Mouse (Mus musculus): ENCODE measurements around the gene Abcb4. TPM values are rescaled to one million over a fixed set of nuclear protein-coding genes. Genes with fewer than 3 reads are reported as not detected.

The Abcb4 gene
- total and polyA plus RNA-seq, 3 experiments, result 86.0 to 107 TPM; not detected in 1

DNA sequence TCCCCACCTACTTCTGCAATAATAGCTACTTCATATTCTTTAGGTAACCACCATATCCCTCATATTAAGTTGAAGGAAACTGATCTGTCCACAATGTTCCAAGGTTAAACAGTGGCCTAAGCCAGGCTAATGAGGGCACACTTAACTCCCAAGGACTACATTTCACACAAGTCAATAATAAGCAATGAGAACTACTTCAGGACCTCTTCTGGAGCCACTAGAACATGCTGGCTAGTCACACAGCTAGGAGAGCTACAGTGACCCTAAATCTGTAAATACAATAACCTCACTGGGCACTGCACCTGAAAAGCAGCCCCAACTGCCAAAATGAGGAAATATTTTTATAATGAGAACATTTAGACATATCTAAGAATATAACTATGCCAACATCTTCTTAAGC lies 81.2 kb downstream of the Abcb4 start:
- Histone ChIP-seq H3K9me3 (replicated peaks; ENCODE audit: insufficient read depth, low read length) (no peaks in the 10 kb centered on the region), H3K4me3 (ENCODE audit: control insufficient read depth in 1 of 2, insufficient read depth in 1 of 2, low read depth in 2 of 2, low read length in 2 of 2) (no peak overlapping the region), H3K9ac (ENCODE audit: control insufficient read depth, low read depth, low read length, poor library complexity, severe bottlenecking) (no peak overlapping the region), H3K27me3 (ENCODE audit: control insufficient read depth in 1 of 2, insufficient read depth in 2 of 2, low read length in 2 of 2) (no peaks in the 10 kb centered on the region), H3K27ac (ENCODE audit: control insufficient read depth, low read depth, low read length) (no peak overlapping the region), H3K79me2 (ENCODE audit: control insufficient read depth, insufficient read depth, low read length, poor library complexity) (no peaks in the 10 kb centered on the region), H3K36me3 (ENCODE audit: control insufficient read depth in 1 of 2, insufficient read depth in 2 of 2, low read length in 2 of 2) (peaks cover 0 to 11% of the 10 kb centered on the region in 2 experiments; a peak in 2 of 4 replicates), H3K4me1 (ENCODE audit: control insufficient read depth in 1 of 2, insufficient read depth in 2 of 2, low read length in 2 of 2) (no peaks in the 10 kb centered on the region)
- TF ChIP-seq KAT2A (conservative IDR thresholded peaks at IDR 0.05; ENCODE audit: low read depth, low read length) (no peak), JUND (IDR thresholded peaks at IDR 0.05; ENCODE audit: low read depth, low read length) (no peak), E2F4 (IDR thresholded peaks at IDR 0.05; ENCODE audit: borderline replicate concordance, low read depth, low read length) (no peak), NELFE (IDR thresholded peaks at IDR 0.05; ENCODE audit: low read depth, low read length) (no peak), ELF1 (IDR thresholded peaks at IDR 0.05; ENCODE audit: low read depth, low read length) (no peak), HCFC1 (IDR thresholded peaks at IDR 0.05; ENCODE audit: low read depth, low read length) (no peak), MEF2A (IDR thresholded peaks at IDR 0.05; ENCODE audit: extremely low read depth, insufficient replicate concordance, low read depth, low read length, poor library complexity, severe bottlenecking) (no peak), RCOR1 (IDR thresholded peaks at IDR 0.05; ENCODE audit: low read depth, low read length) (no peak), CHD2 (IDR thresholded peaks at IDR 0.05; ENCODE audit: low read length) (no peak), SMC3 (IDR thresholded peaks at IDR 0.05; ENCODE audit: low read depth, low read length) (no peak), ZC3H11A (IDR thresholded peaks at IDR 0.05; ENCODE audit: low read depth, low read length) (no peak), USF2 (IDR thresholded peaks at IDR 0.05; ENCODE audit: borderline replicate concordance in 1 of 2, insufficient read depth in 1 of 2, low read depth in 1 of 2, low read length in 2 of 2) (no peak), POLR2A (IDR thresholded peaks at IDR 0.05; ENCODE audit: control insufficient read depth in 1 of 2, insufficient read depth in 1 of 2, low read depth in 1 of 2, low read length in 2 of 2, poor library complexity in 1 of 2) (no peak), CHD1 (IDR thresholded peaks at IDR 0.05; ENCODE audit: low read depth, low read length) (no peak), ZNF384 (IDR thresholded peaks at IDR 0.05; ENCODE audit: low read depth, low read length) (no peak), TCF12 (IDR thresholded peaks at IDR 0.05; ENCODE audit: low read depth, low read length) (no peak), SIN3A (IDR thresholded peaks at IDR 0.05; ENCODE audit: low read length) (no peak)
- no peak for DNase-seq (ENCODE audit: low read depth, low spot score)

DNA sequence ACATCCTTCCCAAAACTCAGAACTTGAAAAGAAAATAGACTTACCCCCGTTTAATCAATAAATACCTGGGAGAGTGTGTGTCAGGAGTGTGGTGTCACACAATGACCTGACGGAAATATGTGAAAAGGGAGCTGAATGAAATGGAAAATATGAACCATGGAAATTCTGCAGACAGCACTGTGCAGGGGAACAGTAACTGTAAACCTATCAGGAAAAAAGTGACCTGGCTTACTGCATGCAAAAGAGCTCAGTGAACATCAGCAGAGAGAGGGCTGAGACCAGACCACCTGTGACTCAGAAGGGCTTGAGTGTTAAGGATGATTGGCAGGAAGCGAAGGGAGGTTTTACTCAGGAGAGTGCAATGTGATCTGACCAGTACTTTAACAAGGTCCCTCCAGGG lies 92.0 kb downstream of the Abcb4 start:
- Histone ChIP-seq H3K36me3 (ENCODE audit: control insufficient read depth in 1 of 2, insufficient read depth in 2 of 2, low read length in 2 of 2) (peaks cover 0 to 7% of the 10 kb centered on the region in 2 experiments; a peak in 2 of 4 replicates), H3K27ac (ENCODE audit: control insufficient read depth, low read depth, low read length) (no peak overlapping the region), H3K9ac (ENCODE audit: control insufficient read depth, low read depth, low read length, poor library complexity, severe bottlenecking) (no peak overlapping the region), H3K9me3 (replicated peaks; ENCODE audit: insufficient read depth, low read length) (no peaks in the 10 kb centered on the region), H3K4me1 (ENCODE audit: control insufficient read depth in 1 of 2, insufficient read depth in 2 of 2, low read length in 2 of 2) (no peaks in the 10 kb centered on the region), H3K27me3 (ENCODE audit: control insufficient read depth in 1 of 2, insufficient read depth in 2 of 2, low read length in 2 of 2) (no peaks in the 10 kb centered on the region), H3K79me2 (ENCODE audit: control insufficient read depth, insufficient read depth, low read length, poor library complexity) (no peaks in the 10 kb centered on the region), H3K4me3 (ENCODE audit: control insufficient read depth in 1 of 2, insufficient read depth in 1 of 2, low read depth in 2 of 2, low read length in 2 of 2) (no peak overlapping the region)
- TF ChIP-seq UBTF (IDR thresholded peaks at IDR 0.05; ENCODE audit: borderline replicate concordance, insufficient read depth, low read depth, low read length) (no peak), ZMIZ1 (IDR thresholded peaks at IDR 0.05; ENCODE audit: low read depth, low read length) (no peak), MAZ (IDR thresholded peaks at IDR 0.05; ENCODE audit: low read depth, low read length) (no peak), SIN3A (IDR thresholded peaks at IDR 0.05; ENCODE audit: low read length) (no peak), CHD2 (IDR thresholded peaks at IDR 0.05; ENCODE audit: low read length) (no peak), HCFC1 (IDR thresholded peaks at IDR 0.05; ENCODE audit: low read depth, low read length) (no peak), USF1 (IDR thresholded peaks at IDR 0.05; ENCODE audit: low read depth, low read length) (no peak), USF2 (IDR thresholded peaks at IDR 0.05; ENCODE audit: borderline replicate concordance in 1 of 2, insufficient read depth in 1 of 2, low read depth in 1 of 2, low read length in 2 of 2) (no peak), E2F4 (IDR thresholded peaks at IDR 0.05; ENCODE audit: borderline replicate concordance, low read depth, low read length) (no peak), ETS1 (IDR thresholded peaks at IDR 0.05; ENCODE audit: low read depth, low read length) (no peak)
- DNase-seq (ENCODE audit: low read depth, low spot score), result no peak

Data from MEL (cell line).